Mouse (Mus musculus) embryonic facial prominence, embryonic 14.5 days (tissue): ENCODE results near the gene Elovl5. TPM values are rescaled to one million over a fixed set of nuclear protein-coding genes. Genes with fewer than 3 reads are reported as not detected.
A peak's percentile ranks its signal among the peaks of the same experiment; 100 is the strongest.

Experiments
- ATAC-seq: fragments of 200-750 bp; cut with Nextera tagmentation; 2 replicates; pipeline ENCODE4 v1.8.0; 2017; ENCODE audit warnings: low read depth, moderate number of reproducible peaks, moderate TSS enrichment
- DNase-seq: peaks from one replicate; pipeline ENCODE4 v3.0.0-alpha.2; 2015; ENCODE audit warnings: low spot score
- H3K27ac ChIP-seq: fragments of 300-500 bp; sonication (generic); replicated peaks from 2 replicates; pipeline ENCODE4 v1.5.1; 2014; ENCODE audit warnings: low read depth, mild to moderate bottlenecking, low read length, moderate library complexity
- H3K27me3 ChIP-seq: fragments of 300-500 bp; sonication (generic); replicated peaks from 2 replicates; pipeline ENCODE4 v1.6.1; 2014; ENCODE audit warnings: low read length; ENCODE audit not compliant: control insufficient read depth, insufficient read depth
- H3K36me3 ChIP-seq: fragments of 300-500 bp; sonication (generic); 2 replicates; pipeline ENCODE4 v1.6.1; 2014; ENCODE audit warnings: low read length, mixed read lengths; ENCODE audit not compliant: control insufficient read depth, insufficient read depth
- H3K4me1 ChIP-seq: fragments of 300-500 bp; sonication (generic); 2 replicates; pipeline ENCODE4 v1.6.1; 2014; ENCODE audit warnings: antibody characterized with exemption, low read length; ENCODE audit not compliant: control insufficient read depth, insufficient read depth
- H3K4me2 ChIP-seq: fragments of 300-500 bp; sonication (generic); 2 replicates; pipeline ENCODE4 v1.6.1; 2014; ENCODE audit warnings: low read depth, mild to moderate bottlenecking, low read length, moderate library complexity, mixed read lengths
- H3K4me3 ChIP-seq: fragments of 300-500 bp; sonication (generic); 2 replicates; pipeline ENCODE4 v1.5.1; 2014; ENCODE audit warnings: low read depth, mild to moderate bottlenecking, low read length
- H3K9ac ChIP-seq: fragments of 300-500 bp; sonication (generic); 2 replicates; pipeline ENCODE4 v1.6.1; 2014; ENCODE audit warnings: low read depth, mild to moderate bottlenecking, low read length, moderate library complexity, mixed read lengths
- H3K9me3 ChIP-seq: fragments of 300-500 bp; sonication (generic); 2 replicates; pipeline ENCODE4 v1.6.1; 2016; ENCODE audit warnings: low read length; ENCODE audit not compliant: control insufficient read depth
- WGBS: fragments of 180-500 bp; shearing (Covaris S2); extraction: QIAGEN DNeasy Blood & Tissue Kit; methylation state at CpG from one replicate; pipeline ENCODE4 v1.1.7; 2014; 5-methylcytosine and 5-hydroxymethylcytosine counted together
- polyA plus RNA-seq: library from polyadenylated mRNA; unstranded; fragments of >200 nt; fragmentation: Nextera tagmentation; extraction: Ambion mirVana; gene quantifications from 2 replicates; pipeline ENCODE4 v1.2.1, GENCODE M21; 2014

The Elovl5 gene
- 73.0 and 74.2 TPM in 2 replicates for polyA plus RNA-seq

- peak; percentile 95 for ATAC-seq
- no peaks in the 10 kb centered on the region for H3K36me3 ChIP-seq
- DNase-seq, result peak; percentile 98
- peaks cover 12% of the 10 kb centered on the region; the same call in 1 of the 2 replicates for H3K4me1 ChIP-seq
- H3K4me3 ChIP-seq, result peak within 1 kb of the TSS; percentile 88
- no peaks in the 10 kb centered on the region for H3K9me3 ChIP-seq
- under 1% methylated on average over 42 of the region's 42 CpGs for WGBS
- H3K27me3 ChIP-seq, result no peaks in the 10 kb centered on the region
- peak within 1 kb of the TSS; percentile 85 for H3K9ac ChIP-seq
- peak within 1 kb of the TSS; percentile 86 for H3K27ac ChIP-seq
- H3K4me2 ChIP-seq, result peak within 1 kb of the TSS; percentile 76
Measured at GRCm38 (mm10) chr9:77917074-77917621, at the start of gene Elovl5. Gene Elovl5, plus strand, starts transcription at chr9:77917364.

- no peaks in the 10 kb centered on the region for H3K36me3 ChIP-seq
- ATAC-seq, result no peak
- H3K4me1 ChIP-seq, result no peaks in the 10 kb centered on the region
- no peak overlapping the region for H3K4me2 ChIP-seq
- 46% methylated on average over 4 of the region's 4 CpGs for WGBS
- H3K27me3 ChIP-seq, result no peaks in the 10 kb centered on the region
- no peak overlapping the region for H3K4me3 ChIP-seq
- H3K9ac ChIP-seq, result no peak overlapping the region
- no peaks in the 10 kb centered on the region for H3K9me3 ChIP-seq
- H3K27ac ChIP-seq, result no peak overlapping the region
- peak; percentile 51 for DNase-seq
Measured at GRCm38 (mm10) chr9:77891501-77891900, 25.7 kb upstream of the Elovl5 start.

- H3K27ac ChIP-seq, result no peak overlapping the region
- no peaks in the 10 kb centered on the region for H3K36me3 ChIP-seq
- no peak for ATAC-seq
- DNase-seq, result no peak
- H3K4me3 ChIP-seq, result no peak overlapping the region
- no peak overlapping the region for H3K9ac ChIP-seq
- H3K9me3 ChIP-seq, result no peaks in the 10 kb centered on the region
- no peaks in the 10 kb centered on the region for H3K4me1 ChIP-seq
- no peak overlapping the region for H3K4me2 ChIP-seq
- H3K27me3 ChIP-seq, result no peaks in the 10 kb centered on the region
- 70% methylated on average over 7 of the region's 7 CpGs for WGBS
Measured at GRCm38 (mm10) chr9:77898551-77898950, 18.6 kb upstream of the Elovl5 start.

GRCm38 (mm10) chr9:77904133-77904532, 13.0 kb upstream of the Elovl5 start:
- H3K9me3 ChIP-seq, result no peaks in the 10 kb centered on the region
- H3K9ac ChIP-seq, result no peak overlapping the region
- no peaks in the 10 kb centered on the region for H3K4me1 ChIP-seq
- no peak overlapping the region for H3K4me2 ChIP-seq
- no peak overlapping the region for H3K27ac ChIP-seq
- H3K27me3 ChIP-seq, result no peaks in the 10 kb centered on the region
- 91% methylated on average over 2 of the region's 2 CpGs for WGBS
- H3K4me3 ChIP-seq, result no peak overlapping the region
- ATAC-seq (no peak), DNase-seq (no peak)
- no peaks in the 10 kb centered on the region for H3K36me3 ChIP-seq

GRCm38 (mm10) chr9:77909572-77910269, 7.4 kb upstream of the Elovl5 start:
- H3K4me3 ChIP-seq, result peak overlapping the region; percentile 66
- 16% methylated on average over 10 of the region's 10 CpGs for WGBS
- no peak for ATAC-seq
- peaks cover 8% of the 10 kb centered on the region for H3K4me1 ChIP-seq
- DNase-seq, result no peak
- no peaks in the 10 kb centered on the region for H3K9me3 ChIP-seq
- peak overlapping the region; percentile 77 for H3K9ac ChIP-seq
- H3K36me3 ChIP-seq, result no peaks in the 10 kb centered on the region
- H3K27me3 ChIP-seq, result no peaks in the 10 kb centered on the region
- peak overlapping the region; percentile 94 for H3K27ac ChIP-seq
- peak overlapping the region; percentile 72 for H3K4me2 ChIP-seq

- DNase-seq, result peak; percentile 94
- ATAC-seq, result peak; percentile 100
- H3K9me3 ChIP-seq, result no peaks in the 10 kb centered on the region
- H3K4me3 ChIP-seq, result peak overlapping the region; percentile 66
- peaks cover 8% of the 10 kb centered on the region for H3K4me1 ChIP-seq
- peak overlapping the region; percentile 94 for H3K27ac ChIP-seq
- H3K27me3 ChIP-seq, result no peaks in the 10 kb centered on the region
- H3K9ac ChIP-seq, result peak overlapping the region; percentile 77
- H3K36me3 ChIP-seq, result no peaks in the 10 kb centered on the region
- WGBS, result 0% methylated on average over 28 of the region's 68 CpGs
- H3K4me2 ChIP-seq, result peak overlapping the region; percentile 72
Measured at GRCm38 (mm10) chr9:77910270-77911240, 6.6 kb upstream of the Elovl5 start.

- no peaks in the 10 kb centered on the region for H3K27me3 ChIP-seq
- ATAC-seq, result no peak
- no peak for DNase-seq
- no peaks in the 10 kb centered on the region for H3K9me3 ChIP-seq
- 49% methylated on average over 7 of the region's 7 CpGs for WGBS
- H3K4me3 ChIP-seq, result peak overlapping the region; percentile 66
- H3K27ac ChIP-seq, result peak overlapping the region; percentile 94
- peaks cover 8% of the 10 kb centered on the region for H3K4me1 ChIP-seq
- no peaks in the 10 kb centered on the region for H3K36me3 ChIP-seq
- H3K9ac ChIP-seq, result peak overlapping the region; percentile 77
- peak overlapping the region; percentile 72 for H3K4me2 ChIP-seq
Measured at GRCm38 (mm10) chr9:77911508-77912229, 5.5 kb upstream of the Elovl5 start.

- no peak overlapping the region for H3K27ac ChIP-seq
- 85% methylated on average over 6 of the region's 6 CpGs for WGBS
- H3K27me3 ChIP-seq, result no peaks in the 10 kb centered on the region
Measured at GRCm38 (mm10) chr9:77912246-77912645, 4.9 kb upstream of the Elovl5 start.

More at GRCm38 (mm10) chr9:77912246-77912645, 4.9 kb upstream of the Elovl5 start:
- no peak for DNase-seq
- no peak overlapping the region for H3K9ac ChIP-seq
- H3K9me3 ChIP-seq, result no peaks in the 10 kb centered on the region
- peaks cover 11% of the 10 kb centered on the region for H3K4me1 ChIP-seq
- no peak overlapping the region for H3K4me3 ChIP-seq
- ATAC-seq, result no peak
- H3K4me2 ChIP-seq, result no peak overlapping the region
- no peaks in the 10 kb centered on the region for H3K36me3 ChIP-seq
